Mouse (Mus musculus): Measurements from ENCODE around the gene Nrxn3. TPM values are rescaled to one million over a fixed set of nuclear protein-coding genes. Genes with fewer than 3 reads are reported as not detected.

Gene Nrxn3
- total RNA-seq, 2 experiments from 2014 or later: 1.3 to 1.5 TPM

DNA sequence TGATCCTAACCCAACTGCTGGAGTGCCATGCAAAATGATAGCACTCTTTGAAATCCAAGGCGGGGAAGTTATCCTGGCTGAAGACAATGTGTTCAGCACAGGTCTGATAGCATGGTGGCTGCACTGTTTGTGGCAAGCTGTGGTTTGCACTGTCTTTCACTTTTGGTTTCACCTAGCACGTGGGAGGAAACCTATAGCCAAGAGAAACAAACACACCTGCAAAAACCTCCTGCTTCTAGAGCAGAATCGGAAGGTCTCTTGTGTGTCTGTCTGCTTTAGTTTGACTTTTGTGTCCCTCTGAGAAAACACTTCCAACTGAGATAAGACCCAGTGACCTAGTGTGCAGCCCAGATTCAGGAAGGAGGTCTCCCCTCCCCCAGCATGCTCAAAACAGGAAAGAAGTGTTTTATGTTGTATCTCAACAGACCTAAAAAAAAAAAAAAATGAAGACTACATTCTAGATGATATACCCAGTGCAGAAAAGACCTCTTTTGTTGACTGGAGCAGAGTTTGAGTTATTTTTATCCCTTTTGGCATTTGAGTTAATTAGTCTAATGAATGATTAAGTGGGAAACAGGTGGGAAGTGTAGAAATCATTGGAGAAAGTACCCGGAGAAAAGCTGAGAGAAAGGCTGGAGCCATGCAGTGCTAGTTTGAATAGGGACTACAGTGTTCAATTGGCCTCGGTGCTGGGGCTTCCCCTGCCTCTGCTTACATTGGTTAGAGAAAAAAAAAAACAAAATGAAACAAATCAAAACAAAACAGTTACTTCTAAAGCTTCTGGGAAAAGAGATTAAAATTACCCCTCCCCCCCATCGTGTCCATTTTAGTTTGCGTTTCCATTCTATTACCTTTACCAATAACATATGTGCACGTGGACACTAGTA is 996.8 kb downstream of the Nrxn3 start:
- DNase-seq: no peak

DNA sequence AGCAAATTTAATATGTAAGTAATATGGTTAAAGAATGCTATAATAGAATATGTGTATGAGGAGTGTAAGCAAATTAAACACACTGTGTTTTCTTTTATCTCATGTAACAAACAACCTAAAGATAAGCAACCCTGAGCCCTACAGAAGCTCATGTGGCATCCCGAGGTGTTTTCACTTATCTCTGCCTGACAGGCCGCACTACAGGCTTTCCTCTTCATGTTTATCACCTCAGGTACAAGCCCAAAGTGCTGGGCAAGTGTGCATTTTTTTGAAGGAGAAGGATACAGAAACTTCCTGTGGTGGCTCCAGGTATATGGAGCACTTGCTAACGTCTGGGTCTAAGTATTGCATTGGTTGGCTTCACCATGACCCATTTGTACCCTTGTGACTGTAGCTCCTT is 998.3 kb downstream of the Nrxn3 start:
- DNase-seq: no peak

DNA sequence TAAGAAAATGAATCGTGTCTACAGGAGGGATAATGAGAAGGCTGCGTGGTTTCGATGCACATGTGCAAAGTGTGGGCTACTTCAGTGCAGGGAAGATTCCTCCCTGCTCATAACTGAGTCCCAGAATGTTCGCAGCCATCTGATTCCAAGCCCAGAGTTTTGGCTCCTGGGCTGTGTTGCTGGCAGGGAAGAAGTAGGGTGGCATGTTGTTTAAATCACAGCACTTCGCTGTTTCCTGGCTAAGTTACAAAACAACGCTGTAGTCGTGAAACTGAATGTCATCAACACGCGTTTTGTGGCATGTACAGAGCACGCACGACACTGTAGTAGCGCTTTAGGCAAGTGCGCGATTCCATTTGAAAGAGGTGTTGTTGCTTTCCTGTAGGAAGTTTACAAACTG is 999.8 kb downstream of the Nrxn3 start:
- no peak for DNase-seq

DNA sequence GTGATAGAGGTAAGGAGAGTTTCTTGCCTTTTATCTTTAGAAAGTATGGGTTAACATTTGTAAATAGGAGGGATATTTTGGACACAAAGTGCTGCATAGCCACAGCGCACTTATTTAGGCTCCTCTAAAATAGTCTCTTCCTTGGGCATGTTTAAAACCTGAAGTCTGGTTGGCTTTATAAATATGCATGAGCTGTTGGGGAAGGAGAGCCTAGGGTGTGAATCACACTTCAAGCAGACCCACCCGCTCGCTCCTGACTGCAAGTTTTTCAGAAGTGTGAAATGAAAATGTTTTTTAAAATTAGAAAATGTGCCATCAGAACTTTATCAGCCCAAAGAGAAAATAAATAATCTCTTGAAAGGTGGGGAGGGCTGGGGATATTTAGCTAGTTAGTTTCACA is 1001.4 kb downstream of the Nrxn3 start:
- no peak for DNase-seq

DNA sequence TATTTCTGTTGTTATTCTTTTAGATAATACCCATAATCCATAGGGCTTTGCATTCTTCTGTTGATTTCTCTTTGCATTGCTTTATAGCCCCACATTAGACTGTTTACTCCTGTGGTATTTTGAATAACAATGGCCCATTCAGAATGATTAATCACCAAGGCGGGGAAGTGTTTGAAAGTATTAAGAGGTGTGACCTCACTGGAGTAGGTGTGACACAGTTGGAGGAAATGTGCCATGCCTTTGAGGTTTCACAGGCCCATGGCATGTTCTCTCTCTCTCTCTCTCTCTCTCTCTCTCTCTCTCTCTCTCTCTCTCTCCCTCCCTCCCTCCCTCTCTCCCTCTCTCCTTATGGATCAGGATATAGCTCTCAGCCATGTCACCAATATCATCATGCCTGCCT is 1019.6 kb downstream of the Nrxn3 start:
- DNase-seq: no peak

DNA sequence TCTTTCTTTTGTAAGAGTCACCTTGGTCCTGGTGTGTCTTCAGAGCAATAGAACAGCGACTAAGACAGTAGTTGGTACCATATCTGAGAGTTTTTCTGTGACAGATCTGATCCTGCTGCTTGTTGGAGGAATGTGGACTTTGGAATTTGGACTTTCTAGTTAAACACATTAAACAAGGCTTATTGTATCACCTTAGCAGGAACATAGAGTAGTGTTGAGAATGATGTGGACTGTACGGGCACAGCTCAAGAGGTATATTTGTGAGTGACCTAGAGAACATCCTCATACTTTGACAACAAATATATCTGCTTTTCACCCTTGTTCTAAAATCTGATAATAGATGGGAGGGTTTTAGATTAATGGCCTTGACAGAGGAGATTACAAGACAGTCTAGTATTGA is 1020.1 kb downstream of the Nrxn3 start:
- no peak for DNase-seq

DNA sequence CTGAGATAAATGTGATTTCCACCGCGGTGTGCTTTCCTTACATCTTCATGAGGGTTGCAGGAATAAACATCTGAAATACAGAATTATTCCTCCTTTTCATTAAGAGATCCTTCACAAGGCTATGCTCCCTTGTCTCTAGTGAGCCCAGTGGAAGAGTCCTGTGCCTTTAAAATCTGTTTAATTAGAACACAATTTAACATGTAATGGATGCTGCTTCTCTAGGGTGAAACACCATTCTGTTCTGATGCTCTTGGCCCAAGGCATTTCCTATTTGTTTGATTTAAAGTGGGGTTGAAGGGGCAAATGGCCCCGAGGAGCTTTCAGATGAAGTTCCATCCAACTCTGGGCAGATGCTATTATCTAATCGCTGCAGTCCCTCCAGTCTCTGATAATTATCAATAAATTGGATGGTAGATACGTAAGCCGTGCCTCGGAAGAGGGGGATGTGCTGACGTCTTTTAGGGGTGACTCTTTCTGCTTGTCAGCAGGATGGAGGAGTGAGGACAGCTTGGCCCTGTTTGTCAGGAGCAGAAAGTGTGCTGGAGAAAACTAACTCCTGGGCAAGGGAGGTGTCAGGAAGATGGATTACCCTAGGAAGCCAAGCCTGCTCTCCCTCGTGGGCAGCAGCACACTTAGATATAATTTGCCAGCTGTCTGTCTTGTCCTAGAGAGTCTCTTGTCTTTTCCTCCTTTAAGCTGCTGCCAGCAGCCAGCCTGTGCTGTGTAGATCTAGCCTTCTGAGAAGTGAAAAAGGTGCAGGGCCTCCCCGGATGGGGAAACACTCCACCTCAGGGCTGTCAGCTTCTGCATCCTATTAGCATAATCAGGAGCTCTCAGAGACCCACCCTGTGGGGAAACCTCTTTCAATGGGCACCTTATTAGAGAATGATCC is 1041.8 kb downstream of the Nrxn3 start:
- no peak for DNase-seq

DNA sequence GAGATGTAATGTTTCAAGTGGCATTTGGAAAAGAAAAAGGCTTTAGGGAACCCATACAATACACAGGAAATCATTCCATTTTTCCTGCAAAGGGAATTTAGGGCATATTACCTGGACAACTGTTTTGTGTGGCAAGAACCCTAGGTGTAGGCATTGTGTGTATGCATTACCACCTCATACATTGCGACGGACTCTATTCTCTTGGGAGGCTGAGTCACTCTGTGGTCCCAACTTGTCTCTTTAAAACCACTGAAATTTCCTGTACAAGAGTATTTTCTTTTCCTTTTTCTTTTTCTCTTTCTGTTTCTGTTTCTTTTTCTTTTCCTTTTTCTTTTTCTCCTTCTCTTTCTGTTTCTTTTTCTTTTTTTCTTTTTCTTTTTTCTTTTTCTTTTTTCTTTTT is 1042.5 kb downstream of the Nrxn3 start:
- no peak for DNase-seq

DNA sequence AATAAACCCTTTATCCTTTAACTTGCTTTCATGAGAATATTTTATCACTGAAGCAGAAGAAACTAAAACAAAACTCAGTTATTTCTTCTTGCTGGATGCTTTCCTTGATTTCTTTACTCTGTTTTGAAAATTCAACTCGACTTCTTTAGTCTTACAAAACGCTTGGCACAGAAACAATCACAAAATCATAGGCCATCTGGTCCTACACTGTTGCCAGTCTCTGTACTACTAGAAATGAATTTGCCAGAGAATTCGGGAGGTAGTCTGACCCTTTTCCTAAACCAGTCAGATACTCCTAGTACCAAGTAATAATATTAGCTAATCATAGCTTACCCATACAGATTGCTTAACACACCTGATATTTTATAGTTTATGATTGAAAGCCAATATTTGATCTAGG is 1066.1 kb downstream of the Nrxn3 start:
- DNase-seq: no peak

DNA sequence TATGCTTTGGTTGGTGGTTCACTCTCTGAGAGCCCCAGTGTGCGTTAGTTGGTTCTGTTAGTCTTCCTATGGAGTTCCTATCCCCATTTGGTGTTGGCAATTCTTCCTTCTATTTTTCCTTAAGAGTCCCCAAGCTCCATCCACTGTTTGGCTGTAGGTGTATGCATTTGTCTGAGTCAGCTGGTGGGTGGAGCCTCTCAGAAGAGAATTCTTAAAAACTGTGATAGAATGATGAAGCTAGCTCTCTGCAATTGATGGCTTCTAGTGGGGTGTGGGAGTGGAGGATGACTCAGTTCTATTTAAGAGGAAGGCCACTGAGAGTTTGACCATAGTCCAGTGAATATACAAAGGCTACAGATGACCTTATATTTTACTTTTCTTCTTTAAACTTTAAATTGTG is 1067.3 kb downstream of the Nrxn3 start:
- no peak for DNase-seq

DNA sequence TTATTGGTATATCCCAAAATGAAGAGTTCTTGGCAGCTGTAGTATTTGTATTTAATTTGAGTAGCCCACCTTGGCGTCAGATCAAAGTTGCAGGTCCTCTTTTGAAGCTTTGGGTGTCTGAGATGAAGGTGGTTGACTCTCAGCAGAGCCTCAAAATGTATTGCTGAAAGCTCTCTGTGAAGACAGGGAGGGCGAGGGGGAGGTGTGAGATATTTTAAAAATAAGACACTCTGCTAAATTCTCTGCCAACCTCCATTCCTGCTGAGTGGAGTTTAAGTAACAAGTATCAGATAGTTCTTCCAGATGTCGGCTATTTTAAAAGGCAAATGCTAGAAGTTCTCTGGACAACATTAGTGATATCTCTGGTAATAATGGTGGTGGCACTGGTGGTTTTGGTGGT is 1069.2 kb downstream of the Nrxn3 start:
- DNase-seq: no peak

DNA sequence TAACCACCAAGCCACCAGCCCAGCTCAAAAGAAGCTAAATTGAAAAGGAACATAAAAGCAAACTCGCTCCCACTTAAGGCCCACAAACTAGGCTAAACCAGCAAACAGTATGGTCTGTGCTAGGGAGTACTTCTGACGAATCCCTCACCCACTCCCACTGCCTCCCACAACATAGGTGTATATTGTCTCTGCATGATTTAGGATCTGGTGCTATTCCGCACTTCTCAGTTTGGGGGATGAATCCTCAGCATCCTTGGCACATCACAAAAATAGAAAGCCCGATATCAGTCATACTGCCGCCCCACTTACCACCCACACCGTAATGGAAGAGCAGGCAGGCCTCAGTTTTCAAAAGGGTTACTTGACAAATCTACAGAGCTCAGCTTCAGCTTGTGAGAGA is 1072.1 kb downstream of the Nrxn3 start:
- no peak for DNase-seq

DNA sequence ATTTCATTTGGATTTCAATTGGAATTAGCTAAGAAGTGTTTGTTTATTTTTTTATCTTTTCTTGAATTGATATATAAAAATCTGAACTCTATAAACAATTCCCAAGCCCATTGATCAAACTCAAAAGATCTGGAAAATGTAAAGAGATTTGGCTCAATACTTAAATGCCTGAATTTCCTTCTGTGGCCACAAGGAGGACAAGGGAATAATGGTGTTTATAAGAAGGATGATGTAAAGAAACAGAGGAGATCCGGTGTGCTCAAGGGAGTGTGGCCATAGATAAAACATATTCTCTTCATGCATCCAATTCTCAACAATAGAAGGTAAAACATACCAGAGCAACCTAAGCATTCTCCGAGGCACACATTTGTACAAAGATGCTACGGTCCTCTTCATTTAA is 1085.5 kb downstream of the Nrxn3 start:
- DNase-seq: no peak

DNA sequence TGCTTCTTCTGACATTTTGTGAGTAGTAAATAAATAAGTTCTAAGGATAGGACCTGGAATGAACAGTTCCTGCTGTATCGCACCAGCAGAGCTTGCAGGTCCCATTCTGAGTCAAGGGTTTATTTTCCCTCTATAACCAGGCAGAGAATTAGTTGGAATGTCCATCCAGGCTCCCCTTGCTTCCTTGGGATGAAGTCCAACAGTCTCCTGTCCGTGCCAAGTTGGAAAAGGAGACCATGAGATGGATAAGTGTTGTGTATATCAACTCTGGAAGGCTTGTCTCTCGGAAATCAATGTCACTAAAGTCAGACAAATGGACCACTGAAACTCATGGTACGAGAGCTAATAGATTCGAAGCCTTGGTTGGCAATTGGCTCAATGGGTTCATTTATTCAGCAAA is 1087.5 kb downstream of the Nrxn3 start:
- DNase-seq: no peak

DNA sequence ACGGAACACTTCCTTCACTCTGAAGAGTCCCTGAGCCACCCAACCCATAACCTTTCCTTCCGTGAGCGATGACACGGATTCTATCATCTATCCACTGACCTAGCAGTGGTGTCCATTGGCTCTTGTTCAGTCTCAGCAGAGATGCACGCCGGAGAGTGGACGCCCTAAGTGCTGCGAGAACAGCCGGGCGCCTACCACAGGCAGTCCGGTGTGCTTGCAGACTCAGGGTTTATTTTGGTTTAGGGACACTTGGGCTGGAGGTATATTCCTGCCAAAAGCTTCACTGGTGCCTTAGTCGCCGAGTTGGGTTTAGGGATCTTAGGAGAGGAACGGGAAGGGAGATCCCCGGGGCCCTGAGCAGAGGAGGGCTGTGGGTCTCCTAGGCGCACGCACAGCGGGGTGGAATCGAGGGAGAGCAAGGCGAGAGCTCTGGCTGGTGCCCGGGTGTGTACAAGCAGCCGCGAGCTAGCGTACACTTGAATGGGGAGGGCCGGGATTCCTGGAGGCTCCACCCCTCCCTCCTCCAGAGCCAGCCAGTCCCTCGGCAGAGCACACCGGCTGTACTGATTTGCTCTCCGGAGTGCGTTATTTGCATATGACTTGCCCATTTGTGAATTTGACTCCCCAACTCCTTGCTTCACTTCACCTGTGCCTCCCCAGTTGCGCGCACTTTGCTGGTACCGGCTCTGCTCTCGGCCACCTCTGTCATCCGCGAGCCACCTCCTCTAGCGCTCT is 1089.3 kb downstream of the Nrxn3 start:
- DNase-seq: peak; percentile 67

DNA sequence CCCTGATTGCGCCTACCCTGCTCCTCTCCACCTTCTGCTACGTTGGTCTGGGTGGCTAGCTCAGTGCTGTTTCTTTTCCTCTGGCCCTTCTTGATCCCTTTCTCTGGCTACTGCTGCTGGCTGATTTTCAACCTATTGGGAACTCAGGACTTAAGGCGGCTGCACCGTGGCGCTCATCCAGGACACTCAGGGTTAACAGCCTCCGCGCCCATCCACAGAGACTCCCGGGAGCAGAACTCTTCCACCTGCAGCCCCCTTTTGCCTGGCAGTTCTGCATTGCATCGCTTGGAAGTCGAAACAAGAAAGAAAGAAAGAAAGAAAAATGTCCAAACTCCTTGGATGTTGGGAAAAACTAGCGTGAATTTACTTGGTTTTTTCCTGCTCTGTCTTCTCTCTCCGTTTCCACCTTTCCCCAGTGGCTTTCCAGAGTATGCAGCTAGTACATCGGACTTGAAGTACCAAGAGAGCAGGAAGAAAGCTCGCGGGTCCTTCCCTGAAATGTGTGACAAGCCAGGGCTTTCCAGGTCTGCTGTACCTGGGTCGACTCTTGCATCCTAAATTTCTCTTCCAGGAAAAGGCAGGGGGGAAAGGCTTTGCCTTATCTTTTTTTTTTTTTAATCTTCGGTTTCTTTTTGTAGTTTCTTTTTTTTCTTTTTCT is 1090.0 kb downstream of the Nrxn3 start:
- DNase-seq: no peak

DNA sequence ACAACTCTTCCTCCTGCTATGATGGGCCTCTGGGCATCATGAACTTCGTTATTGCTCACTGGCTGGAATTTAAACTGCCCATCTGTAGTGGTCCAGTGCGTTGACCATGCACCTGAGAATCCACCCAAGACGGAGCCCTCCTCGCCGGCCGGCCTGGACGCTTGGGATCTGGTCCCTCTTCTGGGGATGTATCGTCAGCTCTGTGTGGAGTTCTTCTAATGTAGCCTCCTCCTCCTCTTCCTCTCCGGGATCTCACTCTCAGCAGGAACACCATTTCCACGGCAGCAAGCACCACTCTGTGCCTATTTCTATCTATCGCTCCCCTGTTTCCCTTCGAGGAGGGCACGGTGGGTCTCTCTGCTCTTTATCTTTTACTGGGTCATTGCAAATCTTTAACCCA is 1090.6 kb downstream of the Nrxn3 start:
- DNase-seq: no peak

DNA sequence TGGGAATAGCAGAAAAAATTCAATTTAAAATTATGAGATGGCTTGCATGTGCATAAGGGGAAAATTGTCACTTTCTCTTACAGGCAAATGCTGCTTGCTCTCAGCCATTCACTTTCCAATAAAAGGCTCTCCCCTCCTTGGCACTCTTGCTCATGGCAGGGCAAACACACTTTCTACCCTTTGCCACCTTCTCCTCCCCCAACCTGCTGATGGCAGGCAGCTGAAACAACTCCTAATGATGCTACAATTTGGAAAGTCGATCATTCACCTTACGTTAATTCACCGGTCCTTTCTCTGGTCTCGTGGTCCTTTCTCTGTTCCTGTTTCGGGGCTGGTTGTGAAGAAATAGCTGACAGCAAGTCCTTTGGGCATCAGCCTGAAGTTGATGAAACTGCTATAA is 1091.0 kb downstream of the Nrxn3 start:
- DNase-seq: no peak

DNA sequence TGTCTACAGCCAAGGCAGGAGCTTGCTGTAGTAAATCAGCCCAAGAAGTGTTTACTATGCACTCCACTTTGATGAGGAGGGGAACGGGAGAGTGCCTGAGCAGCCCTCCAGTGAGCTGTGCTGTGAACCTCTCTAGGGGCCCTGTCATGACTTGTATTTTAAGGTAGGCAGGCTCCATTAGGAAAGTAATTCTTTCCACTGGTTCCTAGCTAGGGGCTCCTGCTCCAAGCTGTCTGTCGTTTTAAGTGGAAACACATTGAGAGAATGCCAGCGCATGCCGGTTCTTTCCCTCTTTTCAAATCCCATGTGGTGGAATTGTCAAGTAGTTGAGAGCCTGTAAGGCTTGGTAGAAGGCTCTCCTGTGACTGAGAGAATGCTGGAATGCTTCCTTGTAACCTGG is 1091.9 kb downstream of the Nrxn3 start:
- no peak for DNase-seq

DNA sequence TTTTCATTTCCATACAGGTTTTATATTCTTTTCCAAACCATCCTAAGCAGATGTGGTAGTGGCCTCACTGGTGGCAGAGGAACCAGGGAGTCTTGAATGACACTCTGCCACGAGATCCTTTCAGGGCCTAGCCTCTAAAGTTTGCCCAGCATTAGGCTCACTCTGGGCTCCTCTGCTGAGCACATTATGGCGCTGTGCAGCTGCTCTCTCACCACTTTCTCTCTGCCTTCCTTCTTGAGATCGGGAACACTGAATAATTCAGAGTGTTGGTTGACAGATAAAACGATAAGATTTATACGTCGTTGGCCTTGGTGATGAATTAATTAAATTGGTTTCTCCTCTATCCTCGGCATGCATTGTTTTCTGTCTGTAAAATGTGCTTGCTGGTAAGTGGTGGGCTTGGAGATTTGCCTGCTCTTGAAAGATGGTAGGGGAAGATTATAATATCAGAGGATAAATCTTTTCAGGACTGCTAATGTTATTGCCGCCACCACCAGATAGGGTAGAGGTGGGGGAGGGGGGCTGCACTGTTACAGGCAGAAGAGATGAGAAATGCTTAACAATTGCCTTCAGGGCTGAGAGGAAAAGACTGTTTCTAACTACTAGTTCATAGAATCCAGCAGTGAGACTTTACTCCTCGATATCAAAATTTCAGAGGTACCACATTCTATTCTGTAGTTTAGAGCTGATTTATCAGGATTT is 1094.5 kb downstream of the Nrxn3 start:
- DNase-seq: no peak

DNA sequence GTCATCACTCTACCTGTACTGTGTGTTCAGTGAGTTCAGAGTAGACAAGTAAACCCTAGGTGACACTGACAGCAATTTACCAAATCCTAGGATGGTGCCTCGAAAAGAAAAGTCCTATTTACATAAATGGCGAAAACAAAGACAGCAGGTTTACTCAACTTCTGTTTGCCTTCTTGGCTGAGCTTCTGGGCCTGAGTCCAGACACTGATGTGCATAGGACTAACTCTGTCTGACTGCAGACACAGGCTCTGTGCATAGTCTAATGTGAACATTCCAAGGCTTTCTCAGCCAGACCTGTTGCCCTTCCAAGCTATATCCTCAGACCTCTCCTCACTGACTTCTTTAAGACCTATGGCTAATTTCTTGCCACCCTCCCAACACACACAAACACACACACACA is 1095.5 kb downstream of the Nrxn3 start:
- DNase-seq: no peak

DNA sequence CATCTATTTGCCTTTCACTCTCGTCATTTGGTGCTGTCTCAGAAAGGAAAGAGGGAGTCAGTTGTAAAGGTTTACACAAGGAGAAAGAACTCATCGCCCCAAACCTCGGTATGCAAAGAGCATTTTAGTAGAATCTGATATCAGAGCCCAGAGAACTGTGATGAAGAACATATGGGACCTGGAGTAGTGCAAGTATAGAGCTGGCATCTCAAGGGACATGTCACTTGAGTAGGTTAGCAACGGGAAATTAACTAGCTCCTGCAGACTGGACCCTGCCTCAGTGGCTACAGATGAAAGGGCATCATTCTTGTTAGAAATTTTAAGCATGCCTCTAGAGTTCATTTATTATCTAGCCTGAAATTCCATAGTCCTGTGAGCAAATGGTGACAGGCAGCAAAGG is 1099.5 kb downstream of the Nrxn3 start:
- no peak for DNase-seq
